Mouse (Mus musculus) liver, embryonic 14.5 days (tissue): ENCODE results near the gene Uts2.

Experiments
- CTCF ChIP-seq: IDR thresholded peaks from 2 replicates; pipeline ENCODE4 v1.5.1; 2016; ENCODE audit warnings: antibody characterized with exemption, low read depth, control low read depth
- EP300 ChIP-seq: IDR thresholded peaks from 2 replicates; pipeline ENCODE4 v1.6.1; 2016; ENCODE audit warnings: antibody characterized with exemption, low read depth

DNA sequence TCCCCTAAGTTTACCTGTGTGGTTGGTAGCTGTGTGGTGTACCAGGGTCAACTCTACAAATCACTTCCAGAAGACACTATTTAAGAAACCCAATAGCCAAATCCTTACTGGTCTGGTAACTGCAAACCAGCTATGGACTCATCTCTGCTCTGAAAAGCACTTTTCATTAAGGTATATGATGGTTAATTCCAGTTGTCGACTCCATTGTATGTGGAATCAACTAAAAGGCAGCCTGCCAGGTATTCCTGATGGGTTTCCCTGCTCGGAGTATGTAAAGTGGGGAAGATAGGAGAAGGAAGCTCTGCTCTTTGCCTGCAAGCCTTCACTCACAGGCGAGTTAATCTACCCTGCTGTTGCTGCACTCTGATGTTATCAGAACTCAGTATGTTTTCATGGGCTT is 49.6 kb downstream of the Uts2 start:
- TF ChIP-seq CTCF (no peak), EP300 (no peak)
